Mouse (Mus musculus) MEL (cell line): ENCODE data around the gene Dsn1. TPM values are rescaled to one million over a fixed set of nuclear protein-coding genes. Genes with fewer than 3 reads are reported as not detected.

ENCODE experiments used
- DNase-seq: peaks from one replicate; pipeline ENCODE4 v3.0.0; 2011; ENCODE audit warnings: low read depth, low spot score
- H3K27ac ChIP-seq: 2 replicates; pipeline ENCODE4 v1.5.1; 2012; ENCODE audit warnings: low read depth, mild to moderate bottlenecking, control low read depth, low read length, moderate library complexity; ENCODE audit not compliant: control insufficient read depth
- H3K27me3 ChIP-seq, 2 experiments: fragments of 150-350 bp in 1 of 2; sonication (generic) in 1 of 2; 2 replicates each; pipeline ENCODE4 v1.6.1; 2012; ENCODE audit warnings: low read length in 2 of 2, mild to moderate bottlenecking in 2 of 2, improper control_type of control experiment in 1 of 2, moderate library complexity in 1 of 2; ENCODE audit not compliant: insufficient read depth in 2 of 2, control insufficient read depth in 1 of 2
- H3K36me3 ChIP-seq, 2 experiments: 2 replicates each; pipeline ENCODE4 v1.6.1; 2012 to 2014; ENCODE audit warnings: low read length in 2 of 2, improper control_type of control experiment in 1 of 2, inconsistent platforms in 1 of 2, mild to moderate bottlenecking in 1 of 2; ENCODE audit not compliant: insufficient read depth in 2 of 2, control insufficient read depth in 1 of 2
- H3K4me1 ChIP-seq, 2 experiments: fragments of 150-350 bp in 1 of 2; sonication (generic) in 1 of 2; 2 replicates each; pipeline ENCODE4 v1.6.1; 2012; ENCODE audit warnings: low read length in 2 of 2, improper control_type of control experiment in 1 of 2, mild to moderate bottlenecking in 1 of 2; ENCODE audit not compliant: insufficient read depth in 2 of 2, control insufficient read depth in 1 of 2
- H3K4me3 ChIP-seq, 2 experiments: fragments of 150-350 bp in 1 of 2; sonication (generic) in 1 of 2; 2 replicates each; pipeline ENCODE4 v1.5.1; 2012; ENCODE audit warnings: low read depth in 2 of 2, low read length in 2 of 2, mild to moderate bottlenecking in 2 of 2, moderate library complexity in 2 of 2, control low read depth in 1 of 2, improper control_type of control experiment in 1 of 2; ENCODE audit not compliant: control insufficient read depth in 1 of 2, insufficient read depth in 1 of 2
- H3K79me2 ChIP-seq: 2 replicates; pipeline ENCODE4 v1.6.1; 2012; ENCODE audit warnings: mild to moderate bottlenecking, low read length, moderate library complexity; ENCODE audit not compliant: control insufficient read depth, poor library complexity, insufficient read depth
- H3K9ac ChIP-seq: 2 replicates; pipeline ENCODE4 v1.6.1; 2012; ENCODE audit warnings: low read depth, mild to moderate bottlenecking, control low read depth, low read length, moderate library complexity; ENCODE audit not compliant: control insufficient read depth, poor library complexity, severe bottlenecking
- H3K9me3 ChIP-seq: fragments of 150-350 bp; sonication (generic); replicated peaks from 2 replicates; pipeline ENCODE4 v1.6.1; 2012; ENCODE audit warnings: mild to moderate bottlenecking, low read length, improper control_type of control experiment, moderate library complexity; ENCODE audit not compliant: insufficient read depth
- CHD1 ChIP-seq: IDR thresholded peaks from 2 replicates; pipeline ENCODE4 v1.6.1; 2012; ENCODE audit warnings: low read depth, mild to moderate bottlenecking, inconsistent platforms, low read length, improper control_type of control experiment
- CTCF ChIP-seq, 3 experiments: IDR thresholded peaks in 2 of 3; conservative IDR thresholded peaks in 1 of 3; 2 replicates each; pipeline ENCODE4 v1.5.1; 2011 to 2012; ENCODE audit warnings: low read length in 3 of 3, low read depth in 2 of 3, mild to moderate bottlenecking in 2 of 3, improper control_type of control experiment in 1 of 3, inconsistent platforms in 1 of 3, mixed read lengths in 1 of 3, moderate library complexity in 1 of 3; ENCODE audit not compliant: control insufficient read depth in 1 of 3, insufficient read depth in 1 of 3, poor library complexity in 1 of 3, severe bottlenecking in 1 of 3
- ELF1 ChIP-seq: IDR thresholded peaks from 2 replicates; pipeline ENCODE4 v1.6.1; 2014; ENCODE audit warnings: low read depth, mild to moderate bottlenecking, inconsistent platforms, low read length, improper control_type of control experiment, moderate library complexity
- GABPA ChIP-seq: IDR thresholded peaks from 2 replicates; pipeline ENCODE4 v1.6.1; 2012; ENCODE audit warnings: low read depth, mild to moderate bottlenecking, inconsistent platforms, low read length, improper control_type of control experiment, moderate library complexity
- HCFC1 ChIP-seq: IDR thresholded peaks from 2 replicates; pipeline ENCODE4 v1.6.1; 2012; ENCODE audit warnings: low read depth, mild to moderate bottlenecking, inconsistent platforms, low read length, improper control_type of control experiment, moderate library complexity
- KAT2A ChIP-seq: conservative IDR thresholded peaks from 2 replicates; pipeline ENCODE4 v1.6.1; 2012; ENCODE audit warnings: low read depth, low read length, improper control_type of control experiment, inconsistent platforms
- MAFK ChIP-seq: IDR thresholded peaks from 2 replicates; pipeline ENCODE4 v1.6.1; 2011; ENCODE audit warnings: low read depth, mild to moderate bottlenecking, low read length, improper control_type of control experiment, borderline replicate concordance
- MEF2A ChIP-seq: IDR thresholded peaks from 2 replicates; pipeline ENCODE4 v1.6.1; 2014; ENCODE audit warnings: low read depth, mild to moderate bottlenecking, inconsistent platforms, low read length, improper control_type of control experiment; ENCODE audit not compliant: poor library complexity, insufficient replicate concordance, severe bottlenecking; ENCODE audit errors: extremely low read depth
- MXI1 ChIP-seq: IDR thresholded peaks from 2 replicates; pipeline ENCODE4 v1.6.1; 2011; ENCODE audit warnings: mild to moderate bottlenecking, low read depth, low read length, improper control_type of control experiment
- MYB ChIP-seq: IDR thresholded peaks from 2 replicates; pipeline ENCODE4 v1.6.1; 2011; ENCODE audit warnings: mild to moderate bottlenecking, low read depth, low read length, improper control_type of control experiment
- NELFE ChIP-seq: IDR thresholded peaks from 2 replicates; pipeline ENCODE4 v1.6.1; 2011; ENCODE audit warnings: low read depth, low read length, improper control_type of control experiment
- POLR2A ChIP-seq, 2 experiments: IDR thresholded peaks; 2 replicates each; pipeline ENCODE4 v1.6.1; 2011 to 2012; ENCODE audit warnings: low read length in 2 of 2, mild to moderate bottlenecking in 2 of 2, control low read depth in 1 of 2, improper control_type of control experiment in 1 of 2, low read depth in 1 of 2, moderate library complexity in 1 of 2; ENCODE audit not compliant: control insufficient read depth in 1 of 2, insufficient read depth in 1 of 2, poor library complexity in 1 of 2
- POLR2AphosphoS5 ChIP-seq: IDR thresholded peaks from 2 replicates; pipeline ENCODE4 v1.6.1; 2012; ENCODE audit warnings: low read depth, borderline replicate concordance, mild to moderate bottlenecking, inconsistent platforms, low read length, moderate library complexity, mixed read lengths
- RCOR1 ChIP-seq: IDR thresholded peaks from 2 replicates; pipeline ENCODE4 v1.6.1; 2012; ENCODE audit warnings: low read depth, mild to moderate bottlenecking, inconsistent platforms, low read length, improper control_type of control experiment
- SIN3A ChIP-seq: IDR thresholded peaks from 2 replicates; pipeline ENCODE4 v1.6.1; 2012; ENCODE audit warnings: low read length, improper control_type of control experiment, inconsistent platforms
- SMC3 ChIP-seq: IDR thresholded peaks from 2 replicates; pipeline ENCODE4 v1.6.1; 2011; ENCODE audit warnings: low read depth, low read length, improper control_type of control experiment
- TBP ChIP-seq: IDR thresholded peaks from 2 replicates; pipeline ENCODE4 v1.8.0; 2011; ENCODE audit warnings: low read depth, low read length, improper control_type of control experiment
- USF2 ChIP-seq, 2 experiments: IDR thresholded peaks; 2 replicates each; pipeline ENCODE4 v1.6.1; 2011 to 2012; ENCODE audit warnings: improper control_type of control experiment in 2 of 2, low read length in 2 of 2, borderline replicate concordance in 1 of 2, inconsistent platforms in 1 of 2, low read depth in 1 of 2, mild to moderate bottlenecking in 1 of 2; ENCODE audit not compliant: insufficient read depth in 1 of 2
- ZNF384 ChIP-seq: IDR thresholded peaks from 2 replicates; pipeline ENCODE4 v1.6.1; 2012; ENCODE audit warnings: low read depth, mild to moderate bottlenecking, inconsistent platforms, low read length, improper control_type of control experiment
- polyA plus RNA-seq, 2 experiments: library from polyadenylated mRNA; stranded (reverse) in 1 of 2; unstranded in 1 of 2; fragments of >175 nt in 1 of 2; fragments of >200 nt in 1 of 2; gene quantifications; 2 replicates each; pipeline versions ENCODE4 v1.2.1 to v1.2.4; 2012; ENCODE audit warnings: low replicate concordance in 2 of 2, low read depth in 1 of 2; ENCODE audit not compliant: insufficient read length in 2 of 2, insufficient read depth in 1 of 2, missing spikeins in 1 of 2
- total RNA-seq: library from RNA; depleted of rRNA; stranded (reverse); fragments of 300-350 nt; gene quantifications from 2 replicates; pipeline ENCODE4 v1.2.3, GENCODE M21; 2012

The Dsn1 gene
- total and polyA plus RNA-seq, 3 experiments = 29.3 to 33.2 TPM; not detected in 1

DNA sequence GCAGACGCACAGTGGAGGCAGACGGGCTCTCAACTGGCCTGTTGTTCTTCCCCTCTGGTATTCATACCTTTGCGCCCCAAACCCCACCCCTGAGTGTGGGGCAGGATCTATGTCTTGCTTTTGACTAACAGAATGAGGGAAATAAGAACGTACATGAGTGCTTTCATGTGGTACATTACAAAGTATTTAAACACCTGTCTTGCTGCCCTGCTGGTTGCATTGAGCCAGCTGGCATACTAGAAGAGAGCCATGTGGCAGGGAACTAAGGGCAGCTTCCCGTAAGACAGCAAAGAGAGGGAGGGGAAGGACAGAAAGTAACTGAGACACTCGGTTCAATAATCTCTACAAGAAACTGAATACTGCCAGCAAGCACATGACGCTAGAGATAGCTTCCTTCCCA is 36.7 kb downstream of the Dsn1 start:
- no peaks in the 10 kb centered on the region for H3K9me3 ChIP-seq
- H3K4me1 ChIP-seq = no peaks in the 10 kb centered on the region
- TF ChIP-seq SMC3 = no peak
- no peak for TF ChIP-seq MEF2A
- H3K9ac ChIP-seq = no peak overlapping the region
- no peak overlapping the region for H3K27ac ChIP-seq
- no peaks in the 10 kb centered on the region for H3K79me2 ChIP-seq
- no peaks in the 10 kb centered on the region; a peak in 1 of 4 replicates for H3K36me3 ChIP-seq
- H3K27me3 ChIP-seq = no peaks in the 10 kb centered on the region
- no peak for DNase-seq
- H3K4me3 ChIP-seq = no peak overlapping the region

DNA sequence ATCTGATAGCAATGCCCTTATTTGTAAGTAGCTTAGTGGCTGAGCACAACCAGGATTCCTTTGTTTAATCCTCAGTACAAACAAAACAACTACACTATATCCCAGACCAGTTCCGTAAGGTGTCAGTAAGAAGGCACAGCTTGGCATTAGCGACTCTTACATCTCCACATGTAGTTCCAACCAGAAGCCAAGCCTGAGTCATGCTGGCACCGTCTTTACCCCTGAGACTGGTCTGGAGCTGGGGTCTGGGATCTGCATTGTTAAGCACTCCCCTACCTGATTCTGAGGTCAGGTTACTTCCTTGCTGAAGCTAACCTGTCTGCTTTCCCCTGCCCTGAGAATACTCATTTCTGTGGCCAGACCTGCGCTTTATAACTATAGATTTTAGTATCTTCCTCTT is 38.5 kb downstream of the Dsn1 start:
- Histone ChIP-seq H3K4me1 (no peaks in the 10 kb centered on the region), H3K36me3 (no peaks in the 10 kb centered on the region; a peak in 1 of 4 replicates), H3K9ac (no peak overlapping the region), H3K4me3 (no peak overlapping the region), H3K27me3 (no peaks in the 10 kb centered on the region), H3K9me3 (no peaks in the 10 kb centered on the region), H3K27ac (no peak overlapping the region), H3K79me2 (no peaks in the 10 kb centered on the region)
- TF ChIP-seq TBP = no peak
- no peak for TF ChIP-seq MAFK
- no peak for TF ChIP-seq MYB
- TF ChIP-seq CHD1 = no peak
- no peak for TF ChIP-seq POLR2AphosphoS5
- TF ChIP-seq KAT2A = no peak
- TF ChIP-seq ZNF384 = no peak
- no peak for TF ChIP-seq CTCF (IDR thresholded peaks at IDR 0.05 in 2 of 3, conservative IDR thresholded peaks at IDR 0.05 in 1 of 3; ENCODE audit: control insufficient read depth in 1 of 3, insufficient read depth in 1 of 3, low read depth in 2 of 3, low read length in 3 of 3, poor library complexity in 1 of 3, severe bottlenecking in 1 of 3)
- TF ChIP-seq SIN3A = no peak
- no peak for TF ChIP-seq MEF2A
- no peak for DNase-seq

DNA sequence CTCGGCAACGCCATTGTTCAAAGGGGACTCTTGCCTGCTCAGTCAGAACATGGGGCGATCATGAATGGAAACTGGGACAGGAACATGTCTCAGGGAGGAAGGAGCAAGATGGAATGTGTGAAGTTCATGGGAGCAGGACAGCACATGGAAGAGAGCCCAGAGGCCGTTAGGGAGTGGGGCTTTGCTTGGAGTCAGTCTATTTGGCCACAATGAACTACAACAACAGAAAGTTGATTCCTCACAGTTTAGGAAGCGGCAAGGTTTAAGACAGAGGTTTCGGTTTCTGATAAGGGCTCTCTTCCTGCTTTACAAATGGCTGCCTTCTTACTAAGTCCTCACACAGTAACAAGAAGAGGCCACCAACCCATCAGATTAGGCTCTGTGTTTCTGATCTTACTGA is 39.6 kb downstream of the Dsn1 start:
- H3K4me1 ChIP-seq = no peaks in the 10 kb centered on the region
- no peak for TF ChIP-seq MYB
- no peak for TF ChIP-seq GABPA
- no peak for TF ChIP-seq USF2 (IDR thresholded peaks at IDR 0.05; ENCODE audit: borderline replicate concordance in 1 of 2, insufficient read depth in 1 of 2, low read depth in 1 of 2, low read length in 2 of 2)
- no peak for TF ChIP-seq MXI1
- no peak for TF ChIP-seq ELF1
- no peak for TF ChIP-seq NELFE
- no peak for TF ChIP-seq ZNF384
- TF ChIP-seq MEF2A = no peak
- no peak for TF ChIP-seq RCOR1
- no peak for TF ChIP-seq POLR2A (IDR thresholded peaks at IDR 0.05; ENCODE audit: control insufficient read depth in 1 of 2, insufficient read depth in 1 of 2, low read depth in 1 of 2, low read length in 2 of 2, poor library complexity in 1 of 2)
- TF ChIP-seq HCFC1 = no peak
- no peaks in the 10 kb centered on the region for H3K79me2 ChIP-seq
- H3K4me3 ChIP-seq = no peak overlapping the region
- H3K36me3 ChIP-seq = no peaks in the 10 kb centered on the region; a peak in 1 of 4 replicates
- no peak overlapping the region for H3K27ac ChIP-seq
- no peaks in the 10 kb centered on the region for H3K9me3 ChIP-seq
- H3K9ac ChIP-seq = no peak overlapping the region
- no peaks in the 10 kb centered on the region for H3K27me3 ChIP-seq
- DNase-seq = no peak
